Mouse (Mus musculus) bone marrow macrophage, adult 2 months (primary cell): ENCODE data around the gene Lekr1.

Experiments used
- CTCF ChIP-seq: IDR thresholded peaks from 2 replicates; pipeline ENCODE4 v1.5.1; 2012; ENCODE audit warnings: low read depth, mild to moderate bottlenecking, low read length, moderate library complexity
- POLR2A ChIP-seq: IDR thresholded peaks from 2 replicates; pipeline ENCODE4 v1.6.1; 2012; ENCODE audit warnings: mild to moderate bottlenecking, low read depth, low read length, borderline replicate concordance

DNA sequence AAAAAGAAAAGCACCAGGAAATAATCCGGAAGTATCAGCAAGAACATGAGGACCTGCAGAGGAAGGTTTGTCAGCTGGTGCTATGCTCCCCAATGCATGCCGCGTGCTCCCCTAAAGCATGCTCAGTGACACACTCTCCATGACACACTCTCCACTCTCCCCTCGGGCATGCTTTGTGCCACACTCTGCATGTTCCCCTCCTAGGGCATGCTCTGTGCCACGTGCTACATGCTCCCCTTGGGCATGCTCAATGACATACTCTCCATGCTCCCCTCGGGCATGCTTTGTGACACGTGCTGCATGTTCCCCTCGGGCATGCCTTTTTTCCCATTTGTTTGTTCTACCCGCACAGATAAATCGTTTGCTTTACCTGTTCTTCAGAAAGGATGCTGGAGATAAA lies 150.0 kb downstream of the Lekr1 start:
- no peak for TF ChIP-seq CTCF
- no peak for TF ChIP-seq POLR2A
